Mouse (Mus musculus) embryonic facial prominence, embryonic 11.5 days (tissue): ENCODE measurements around the gene Hes7. TPM values are rescaled to one million over a fixed set of nuclear protein-coding genes. Genes with fewer than 3 reads are reported as not detected.

ENCODE experiments used
- ATAC-seq: fragments of 200-750 bp; cut with Nextera tagmentation; replicated peaks from 2 replicates; pipeline ENCODE4 v1.8.0; 2017; ENCODE audit warnings: low read depth; ENCODE audit not compliant: insufficient number of reproducible peaks, low FRiP score, low TSS enrichment
- DNase-seq: peaks from one replicate; pipeline ENCODE4 v3.0.0-alpha.2; 2015; ENCODE audit warnings: low spot score
- H3K27ac ChIP-seq: fragments of 300-500 bp; sonication (generic); replicated peaks from 2 replicates; pipeline ENCODE4 v1.5.1; 2014; ENCODE audit warnings: mild to moderate bottlenecking, low read depth, low read length, control low read depth
- H3K27me3 ChIP-seq: fragments of 300-500 bp; sonication (generic); 2 replicates; pipeline ENCODE4 v1.6.1; 2014; ENCODE audit warnings: mild to moderate bottlenecking, low read length, moderate library complexity, mixed read lengths; ENCODE audit not compliant: control insufficient read depth, insufficient read depth
- H3K36me3 ChIP-seq: fragments of 300-500 bp; sonication (generic); replicated peaks from 2 replicates; pipeline ENCODE4 v1.6.1; 2014; ENCODE audit warnings: low read depth, mild to moderate bottlenecking, low read length, moderate library complexity, mixed read lengths; ENCODE audit not compliant: control insufficient read depth, insufficient read depth
- H3K4me1 ChIP-seq: fragments of 300-500 bp; sonication (generic); 2 replicates; pipeline ENCODE4 v1.6.1; 2014; ENCODE audit warnings: low read length, mixed read lengths; ENCODE audit not compliant: control insufficient read depth, insufficient read depth
- H3K4me2 ChIP-seq: fragments of 300-500 bp; sonication (generic); 2 replicates; pipeline ENCODE4 v1.6.1; 2014; ENCODE audit warnings: low read depth, mild to moderate bottlenecking, control low read depth, low read length, moderate library complexity
- H3K4me3 ChIP-seq: fragments of 300-500 bp; sonication (generic); 2 replicates; pipeline ENCODE4 v1.5.1; 2014; ENCODE audit warnings: low read depth, low read length, control low read depth
- H3K9ac ChIP-seq: fragments of 300-500 bp; sonication (generic); replicated peaks from 2 replicates; pipeline ENCODE4 v1.6.1; 2014; ENCODE audit warnings: mild to moderate bottlenecking, control low read depth, low read length
- H3K9me3 ChIP-seq: fragments of 300-500 bp; sonication (generic); replicated peaks from 2 replicates; pipeline ENCODE4 v1.6.1; 2016; ENCODE audit warnings: mild to moderate bottlenecking, low read length, inconsistent platforms, mixed read lengths; ENCODE audit not compliant: control insufficient read depth
- WGBS: fragments of 180-500 bp; shearing (Covaris S2); extraction: QIAGEN DNeasy Blood & Tissue Kit; methylation state at CpG from one replicate; pipeline ENCODE4 v1.1.7; 2014; 5-methylcytosine and 5-hydroxymethylcytosine counted together
- polyA plus RNA-seq: library from polyadenylated mRNA; unstranded; fragments of >200 nt; fragmentation: Nextera tagmentation; extraction: Ambion mirVana; gene quantifications from 2 replicates; pipeline ENCODE4 v1.2.1, GENCODE M21; 2014

Gene Hes7
- polyA plus RNA-seq, 1 experiment from 2014 or later, result 0.11 TPM

DNA sequence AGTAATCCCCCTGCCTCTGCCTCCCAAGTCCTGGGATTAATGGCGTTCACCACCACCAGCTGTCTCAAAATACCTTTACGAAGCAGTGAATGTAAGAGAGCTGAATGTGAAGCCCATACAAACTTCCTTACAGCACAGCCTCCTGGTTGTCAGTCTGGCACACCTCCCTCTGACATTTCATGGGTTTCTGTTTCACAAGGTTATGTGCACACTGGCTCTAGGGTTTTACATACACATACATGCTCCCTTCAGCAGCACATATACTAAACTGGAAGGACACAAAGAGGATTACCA, 45.5 kb upstream of the Hes7 start:
- H3K9me3 ChIP-seq, result no peaks in the 10 kb centered on the region
- H3K9ac ChIP-seq, result no peak overlapping the region
- H3K27ac ChIP-seq, result no peak overlapping the region
- no peak overlapping the region for H3K4me3 ChIP-seq
- WGBS, result 39% methylated on average over 2 of the region's 2 CpGs
- H3K4me2 ChIP-seq, result no peak overlapping the region
- H3K36me3 ChIP-seq, result no peaks in the 10 kb centered on the region
- DNase-seq (no peak), ATAC-seq (no peak)
- no peaks in the 10 kb centered on the region for H3K4me1 ChIP-seq
- no peaks in the 10 kb centered on the region for H3K27me3 ChIP-seq

DNA sequence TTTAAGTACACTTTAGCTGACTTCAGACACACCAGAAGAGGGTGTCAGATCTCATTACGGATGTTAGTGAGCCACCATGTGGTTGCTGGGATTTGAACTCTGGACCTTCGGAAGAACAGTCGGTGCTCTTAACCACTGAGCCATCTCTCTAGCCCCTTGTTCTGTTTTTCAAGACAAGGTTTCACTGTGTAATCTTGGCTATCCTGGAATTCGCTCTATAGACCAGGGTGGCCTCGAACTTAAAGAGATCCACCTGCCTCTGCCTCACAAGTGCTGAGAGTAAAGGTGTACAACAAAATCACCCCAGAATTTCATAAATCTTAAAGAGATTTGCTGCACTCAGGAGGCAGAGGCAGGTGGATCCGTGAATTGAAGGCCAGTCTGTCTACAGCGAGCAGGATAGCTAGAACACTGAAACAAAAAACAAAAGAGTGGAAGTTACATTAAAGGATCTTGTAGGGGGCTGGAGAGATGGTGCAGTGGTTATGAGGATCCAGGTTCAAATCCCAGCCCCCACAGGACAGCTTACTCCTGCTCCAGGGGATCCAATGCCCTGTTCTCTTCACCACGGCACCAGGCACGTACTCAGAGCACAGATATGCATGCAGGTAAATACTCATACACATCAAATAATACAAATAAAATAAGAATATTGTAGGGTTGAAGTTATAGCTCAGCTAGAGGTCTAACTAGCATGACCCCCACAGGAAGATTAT, 44.3 kb upstream of the Hes7 start:
- no peaks in the 10 kb centered on the region for H3K27me3 ChIP-seq
- no peak overlapping the region for H3K4me3 ChIP-seq
- WGBS, result 50% methylated on average over 8 of the region's 9 CpGs
- no peak overlapping the region for H3K9ac ChIP-seq
- H3K9me3 ChIP-seq, result no peaks in the 10 kb centered on the region
- DNase-seq (no peak), ATAC-seq (no peak)
- no peak overlapping the region for H3K4me2 ChIP-seq
- H3K4me1 ChIP-seq, result no peaks in the 10 kb centered on the region
- H3K27ac ChIP-seq, result no peak overlapping the region
- no peaks in the 10 kb centered on the region for H3K36me3 ChIP-seq

DNA sequence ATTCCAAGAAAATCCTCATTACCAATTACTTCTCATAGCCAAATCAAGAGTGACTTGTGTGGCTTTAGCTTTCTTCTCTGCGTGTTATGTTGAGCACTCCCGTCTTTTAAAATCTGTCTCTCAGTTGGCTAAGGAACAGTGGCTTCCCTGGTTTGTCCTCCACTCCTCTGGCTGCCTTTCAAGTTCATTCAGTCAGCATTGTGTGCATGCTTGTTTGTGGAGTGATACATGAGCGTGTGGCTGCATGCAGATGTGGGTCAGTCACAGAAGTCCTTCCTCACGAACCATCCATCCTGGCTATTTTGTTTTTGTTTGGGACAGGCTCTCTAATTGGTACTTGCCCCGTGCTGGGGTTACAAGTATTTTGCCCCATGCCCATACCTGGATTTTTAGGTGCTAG, 43.6 kb upstream of the Hes7 start:
- WGBS, result 72% methylated on average over 5 of the region's 5 CpGs
- ATAC-seq, result no peak
- no peak overlapping the region for H3K27ac ChIP-seq
- no peak overlapping the region for H3K9ac ChIP-seq
- no peaks in the 10 kb centered on the region for H3K4me1 ChIP-seq
- no peak overlapping the region for H3K4me2 ChIP-seq
- H3K36me3 ChIP-seq, result no peaks in the 10 kb centered on the region
- H3K4me3 ChIP-seq, result no peak overlapping the region
- H3K9me3 ChIP-seq, result no peaks in the 10 kb centered on the region
- H3K27me3 ChIP-seq, result no peaks in the 10 kb centered on the region
- no peak for DNase-seq

DNA sequence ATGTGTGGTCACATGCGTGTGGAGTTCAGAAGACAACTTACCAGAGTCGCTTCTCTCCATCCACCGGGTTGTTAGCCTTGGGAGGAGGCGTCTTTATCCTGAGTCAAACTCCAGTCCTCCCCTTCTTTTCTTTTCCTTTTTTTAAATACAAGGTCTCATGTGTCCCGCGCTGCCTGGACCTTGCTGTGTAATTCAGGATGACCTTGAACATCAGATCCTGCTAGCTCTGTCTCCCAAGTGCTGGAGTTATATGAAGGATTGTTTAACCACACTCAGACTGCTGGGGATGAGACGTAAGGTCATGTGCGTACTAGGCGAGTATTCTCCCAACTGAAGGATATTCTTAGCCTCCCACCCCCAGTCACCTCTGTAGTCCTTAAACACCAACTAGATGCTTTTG, 42.9 kb upstream of the Hes7 start:
- H3K4me3 ChIP-seq, result no peak overlapping the region
- H3K4me1 ChIP-seq, result no peaks in the 10 kb centered on the region
- H3K9me3 ChIP-seq, result no peaks in the 10 kb centered on the region
- no peaks in the 10 kb centered on the region for H3K27me3 ChIP-seq
- H3K9ac ChIP-seq, result no peak overlapping the region
- 86% methylated on average over 9 of the region's 9 CpGs for WGBS
- no peak overlapping the region for H3K4me2 ChIP-seq
- DNase-seq (no peak), ATAC-seq (no peak)
- H3K36me3 ChIP-seq, result no peaks in the 10 kb centered on the region
- H3K27ac ChIP-seq, result no peak overlapping the region

DNA sequence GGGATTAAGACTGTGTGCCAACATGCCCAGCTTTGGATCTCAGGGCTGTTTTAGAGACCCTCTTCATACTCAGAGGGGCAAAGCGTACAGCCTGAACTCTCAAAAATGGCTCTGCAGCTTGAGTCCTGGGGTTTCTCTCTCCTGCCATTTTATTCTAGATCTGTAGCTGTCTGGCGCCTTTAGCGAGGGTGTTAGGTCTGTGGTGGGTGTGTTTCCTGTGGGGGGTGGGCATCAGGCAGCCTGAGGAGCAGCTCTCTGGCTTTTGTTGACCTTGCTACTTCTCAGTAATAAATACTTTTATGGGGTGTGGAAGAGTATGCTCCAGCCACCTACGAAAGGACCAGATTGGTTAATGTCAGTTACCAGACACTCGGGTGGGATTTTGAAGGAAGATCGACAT, 42.2 kb upstream of the Hes7 start:
- H3K4me3 ChIP-seq, result no peak overlapping the region
- no peak overlapping the region; the same call in 1 of the 2 replicates for H3K4me2 ChIP-seq
- H3K9me3 ChIP-seq, result no peaks in the 10 kb centered on the region
- DNase-seq (no peak), ATAC-seq (no peak)
- no peaks in the 10 kb centered on the region for H3K4me1 ChIP-seq
- no peaks in the 10 kb centered on the region for H3K27me3 ChIP-seq
- WGBS, result 83% methylated on average over 6 of the region's 6 CpGs
- no peak overlapping the region for H3K9ac ChIP-seq
- no peak overlapping the region for H3K27ac ChIP-seq
- H3K36me3 ChIP-seq, result no peaks in the 10 kb centered on the region

DNA sequence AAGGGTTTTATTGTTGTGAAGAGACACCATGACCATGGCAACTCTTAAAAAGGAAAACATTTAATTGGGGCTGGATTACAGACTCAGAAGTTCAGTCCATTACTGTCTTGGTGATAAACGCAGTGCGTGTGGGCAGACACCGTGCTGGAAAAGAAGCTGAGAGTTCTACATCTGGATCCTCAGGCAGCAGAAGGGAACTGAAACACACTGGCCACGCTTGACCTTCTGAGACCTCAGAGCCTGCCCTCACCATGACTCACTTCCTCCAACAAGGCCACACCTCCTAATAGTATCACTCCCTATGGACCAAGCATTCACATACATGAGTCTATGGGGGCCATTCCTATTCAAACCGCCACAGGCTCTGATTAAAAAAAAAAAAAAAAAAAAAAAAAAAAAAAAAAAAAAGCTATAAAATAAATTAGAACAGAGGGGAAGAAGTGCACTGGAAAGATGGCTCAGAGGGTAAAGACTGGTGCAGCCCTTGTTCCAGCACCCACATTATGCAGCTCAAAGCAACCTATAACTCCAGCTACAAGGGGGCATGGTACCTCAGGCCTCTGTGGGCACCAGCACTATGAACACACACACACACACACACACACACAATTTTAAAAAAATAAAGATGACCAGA, 41.3 kb upstream of the Hes7 start:
- Histone ChIP-seq H3K9me3 (no peaks in the 10 kb centered on the region), H3K27ac (no peak overlapping the region), H3K9ac (no peak overlapping the region), H3K4me3 (no peak overlapping the region), H3K27me3 (no peaks in the 10 kb centered on the region), H3K4me2 (no peak overlapping the region), H3K4me1 (no peaks in the 10 kb centered on the region), H3K36me3 (no peaks in the 10 kb centered on the region)
- 68% methylated on average over 5 of the region's 5 CpGs for WGBS
- ATAC-seq (no peak), DNase-seq (no peak)

DNA sequence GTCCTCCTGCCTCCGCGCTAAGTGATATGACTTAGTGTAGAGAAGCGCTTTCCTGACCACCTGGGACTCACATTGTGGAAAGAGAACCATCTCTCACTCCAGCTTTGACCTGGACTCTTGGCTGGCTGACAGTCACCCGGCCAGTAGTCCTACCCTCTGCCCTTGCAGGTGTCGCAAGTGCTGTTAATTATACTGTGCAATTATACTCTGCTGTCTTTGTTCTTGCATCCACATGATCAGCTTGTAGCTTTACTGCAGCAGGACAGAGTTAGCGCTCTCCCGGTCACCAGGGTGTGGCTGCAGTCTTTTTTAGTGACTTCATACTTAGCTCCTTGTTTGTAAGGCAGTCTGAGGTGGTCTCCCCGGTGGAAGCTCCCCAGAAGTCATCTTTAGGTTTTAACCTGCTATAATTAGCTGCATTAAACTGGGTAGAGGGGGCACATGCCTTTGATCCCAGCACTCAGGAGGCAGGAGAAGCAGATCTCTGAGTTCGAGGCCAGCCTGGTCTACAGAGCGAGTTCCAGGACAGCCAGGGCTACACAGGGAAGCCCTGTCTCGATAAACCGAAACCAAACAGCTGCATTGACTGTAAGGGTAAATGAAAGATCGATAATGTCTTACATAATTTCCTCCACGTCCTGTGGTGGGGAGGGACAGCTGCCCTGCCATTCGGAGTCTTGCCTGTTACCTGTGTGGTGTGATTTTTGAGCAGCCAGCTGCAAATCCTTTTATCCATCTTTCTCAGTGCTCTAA, 39.9 kb upstream of the Hes7 start:
- no peaks in the 10 kb centered on the region for H3K9me3 ChIP-seq
- H3K4me1 ChIP-seq, result no peaks in the 10 kb centered on the region
- DNase-seq (no peak), ATAC-seq (no peak)
- no peak overlapping the region for H3K4me3 ChIP-seq
- no peak overlapping the region for H3K4me2 ChIP-seq
- no peaks in the 10 kb centered on the region for H3K36me3 ChIP-seq
- no peaks in the 10 kb centered on the region for H3K27me3 ChIP-seq
- H3K27ac ChIP-seq, result no peak overlapping the region
- WGBS, result 83% methylated on average over 15 of the region's 15 CpGs
- no peak overlapping the region for H3K9ac ChIP-seq

DNA sequence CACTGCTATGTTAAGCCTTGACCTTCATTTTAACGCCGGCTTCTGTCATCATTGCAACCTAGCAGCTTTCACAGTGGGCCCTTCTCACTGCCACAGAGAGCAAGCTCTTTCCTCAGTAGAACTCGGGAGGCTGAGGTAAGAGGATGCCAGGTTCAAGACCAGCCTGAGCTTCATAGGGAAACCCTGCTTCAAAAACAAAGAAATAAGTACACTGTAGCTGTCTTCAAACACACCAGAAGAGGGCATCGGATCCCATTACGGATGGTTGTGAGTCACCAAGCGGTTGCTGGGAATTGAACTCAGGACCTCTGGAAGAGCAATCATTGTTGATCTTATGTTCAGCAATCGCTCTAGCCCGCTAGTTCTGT, 39.4 kb upstream of the Hes7 start:
- Histone ChIP-seq H3K36me3 (no peaks in the 10 kb centered on the region), H3K4me3 (no peak overlapping the region), H3K4me1 (no peaks in the 10 kb centered on the region), H3K9me3 (no peaks in the 10 kb centered on the region), H3K27me3 (no peaks in the 10 kb centered on the region), H3K9ac (no peak overlapping the region), H3K27ac (no peak overlapping the region), H3K4me2 (no peak overlapping the region)
- WGBS, result 80% methylated on average over 8 of the region's 8 CpGs
- ATAC-seq (no peak), DNase-seq (no peak)
